Mouse (Mus musculus) thymus, adult 18-20 months (tissue): ENCODE measurements around the gene Tcerg1l.

Experiments
- DNase-seq, 2 experiments: peaks; one replicate each; pipeline ENCODE4 v3.0.0; 2022; ENCODE audit warnings: mixed read lengths in 2 of 2

Gene Tcerg1l

GRCm38 (mm10) chr7:138397485-138398181 is at the start of gene Tcerg1l:
TSS of gene Tcerg1l (minus strand) at chr7:138397730.
- DNase-seq, result no peak

- DNase-seq, result no peak
Observed at GRCm38 (mm10) chr7:138442096-138442495, 44.6 kb upstream of the Tcerg1l start.

- no peak for DNase-seq
Observed at GRCm38 (mm10) chr7:138432541-138432940, 35.0 kb upstream of the Tcerg1l start.

GRCm38 (mm10) chr7:138431456-138431855 is 33.9 kb upstream of the Tcerg1l start:
- no peak for DNase-seq

GRCm38 (mm10) chr7:138429916-138430315 is 32.4 kb upstream of the Tcerg1l start:
- no peak for DNase-seq

- no peak for DNase-seq
Observed at GRCm38 (mm10) chr7:138428826-138429225, 31.3 kb upstream of the Tcerg1l start.

- DNase-seq, result no peak
Observed at GRCm38 (mm10) chr7:138427441-138427840, 29.9 kb upstream of the Tcerg1l start.

GRCm38 (mm10) chr7:138413496-138413895 is 16.0 kb upstream of the Tcerg1l start:
- no peak for DNase-seq

- no peak for DNase-seq
Observed at GRCm38 (mm10) chr7:138401641-138402040, 4.1 kb upstream of the Tcerg1l start.

GRCm38 (mm10) chr7:138400506-138401272 is 3.2 kb upstream of the Tcerg1l start:
- no peak for DNase-seq

GRCm38 (mm10) chr7:138398182-138398793 is 758 bp upstream of the Tcerg1l start:
- no peak for DNase-seq

- DNase-seq, result no peak
Observed at GRCm38 (mm10) chr7:138396863-138397484, 556 bp downstream of the Tcerg1l start.

GRCm38 (mm10) chr7:138396109-138396862 is 1.2 kb downstream of the Tcerg1l start:
- DNase-seq, result no peak

GRCm38 (mm10) chr7:138389941-138390340 is 7.6 kb downstream of the Tcerg1l start:
- DNase-seq, result no peak

- DNase-seq, result no peak
Observed at GRCm38 (mm10) chr7:138389071-138389470, 8.5 kb downstream of the Tcerg1l start.

- no peak for DNase-seq
Observed at GRCm38 (mm10) chr7:138379221-138379620, 18.3 kb downstream of the Tcerg1l start.

GRCm38 (mm10) chr7:138378546-138378945 is 19.0 kb downstream of the Tcerg1l start:
- DNase-seq, result no peak

- no peak for DNase-seq
Observed at GRCm38 (mm10) chr7:138375573-138375972, 22.0 kb downstream of the Tcerg1l start.

- no peak for DNase-seq
Observed at GRCm38 (mm10) chr7:138374376-138374775, 23.2 kb downstream of the Tcerg1l start.

GRCm38 (mm10) chr7:138373530-138373929 is 24.0 kb downstream of the Tcerg1l start:
- DNase-seq, result no peak

GRCm38 (mm10) chr7:138367570-138367969 is 30.0 kb downstream of the Tcerg1l start:
- DNase-seq, result no peak

GRCm38 (mm10) chr7:138365519-138365918 is 32.0 kb downstream of the Tcerg1l start:
- DNase-seq, result no peak

- no peak for DNase-seq
Observed at GRCm38 (mm10) chr7:138357475-138357874, 40.1 kb downstream of the Tcerg1l start.
